Mouse (Mus musculus) kidney, embryonic 15.5 days (tissue): Measurements from ENCODE around the gene Gm49395. TPM values are rescaled to one million over a fixed set of nuclear protein-coding genes. Genes with fewer than 3 reads are reported as not detected.

ENCODE experiments used
- ATAC-seq: fragments of 200-750 bp; cut with Nextera tagmentation; replicated peaks from 2 replicates; pipeline ENCODE4 v1.8.0; 2017; ENCODE audit warnings: moderate TSS enrichment; ENCODE audit not compliant: low FRiP score
- H3K27ac ChIP-seq: fragments of 300-500 bp; sonication (generic); 2 replicates; pipeline ENCODE4 v1.5.1; 2015; ENCODE audit warnings: mild to moderate bottlenecking, inconsistent platforms
- H3K27me3 ChIP-seq: fragments of 300-500 bp; sonication (generic); 2 replicates; pipeline ENCODE4 v1.6.1; 2015; ENCODE audit warnings: inconsistent platforms
- H3K36me3 ChIP-seq: fragments of 300-500 bp; sonication (generic); 2 replicates; pipeline ENCODE4 v1.6.1; 2015; ENCODE audit warnings: inconsistent platforms
- H3K4me1 ChIP-seq: fragments of 300-500 bp; sonication (generic); 2 replicates; pipeline ENCODE4 v1.6.1; 2015; ENCODE audit warnings: inconsistent platforms
- H3K4me2 ChIP-seq: fragments of 300-500 bp; sonication (generic); 2 replicates; pipeline ENCODE4 v1.6.1; 2015; ENCODE audit warnings: moderate library complexity, mild to moderate bottlenecking, inconsistent platforms
- H3K4me3 ChIP-seq: fragments of 300-500 bp; sonication (generic); replicated peaks from 2 replicates; pipeline ENCODE4 v1.5.1; 2015; ENCODE audit warnings: mild to moderate bottlenecking, inconsistent platforms
- H3K9ac ChIP-seq: fragments of 300-500 bp; sonication (generic); 2 replicates; pipeline ENCODE4 v1.6.1; 2015; ENCODE audit warnings: mild to moderate bottlenecking, inconsistent platforms
- H3K9me3 ChIP-seq: fragments of 300-500 bp; sonication (generic); replicated peaks from 2 replicates; pipeline ENCODE4 v1.6.1; 2016; ENCODE audit warnings: inconsistent platforms
- WGBS: fragments of 180-500 bp; shearing (Covaris S2); methylation state at CpG from one replicate; pipeline ENCODE4 v1.1.7; 2015; ENCODE audit warnings: mixed read lengths; 5-methylcytosine and 5-hydroxymethylcytosine counted together
- polyA plus RNA-seq: library from polyadenylated mRNA; unstranded; fragments of >200 nt; fragmentation: Nextera tagmentation; extraction: Ambion mirVana; gene quantifications from 2 replicates; pipeline ENCODE4 v1.2.1, GENCODE M21; 2015

Gm49395 gene
- polyA plus RNA-seq, 1 experiment from 2014 or later, result 9.2 TPM

- no peaks in the 10 kb centered on the region for H3K9me3 ChIP-seq
- H3K4me1 ChIP-seq, result peaks cover 8% of the 10 kb centered on the region
- no peak overlapping the region for H3K4me3 ChIP-seq
- no peak overlapping the region for H3K9ac ChIP-seq
- H3K36me3 ChIP-seq, result peaks cover 7% of the 10 kb centered on the region
- peak; percentile 82 for ATAC-seq
- no peaks in the 10 kb centered on the region for H3K27me3 ChIP-seq
- 33% methylated on average over 7 of the region's 7 CpGs for WGBS
- peak overlapping the region; percentile 30; the same call in 1 of the 2 replicates for H3K4me2 ChIP-seq
- H3K27ac ChIP-seq, result no peak overlapping the region
These were observed 98.2 kb downstream of the Gm49395 start for GRCm38 (mm10) chr13:115003444-115004053.

GRCm38 (mm10) chr13:115002837-115003236 lies 98.9 kb downstream of the Gm49395 start:
- H3K4me1 ChIP-seq, result peaks cover 8% of the 10 kb centered on the region
- peaks cover 7% of the 10 kb centered on the region for H3K36me3 ChIP-seq
- H3K27ac ChIP-seq, result no peak overlapping the region
- no peak overlapping the region for H3K4me2 ChIP-seq
- no peak overlapping the region for H3K4me3 ChIP-seq
- WGBS, result 77% methylated on average over 3 of the region's 3 CpGs
- H3K9me3 ChIP-seq, result no peaks in the 10 kb centered on the region
- no peak overlapping the region for H3K9ac ChIP-seq
- no peak for ATAC-seq
- no peaks in the 10 kb centered on the region for H3K27me3 ChIP-seq

GRCm38 (mm10) chr13:115002155-115002554 lies 99.6 kb downstream of the Gm49395 start:
- no peak overlapping the region for H3K27ac ChIP-seq
- ATAC-seq, result no peak
- H3K4me3 ChIP-seq, result no peak overlapping the region
- no peak overlapping the region for H3K4me2 ChIP-seq
- H3K4me1 ChIP-seq, result peaks cover 8% of the 10 kb centered on the region
- H3K9ac ChIP-seq, result no peak overlapping the region
- no peaks in the 10 kb centered on the region for H3K9me3 ChIP-seq
- no peaks in the 10 kb centered on the region for H3K27me3 ChIP-seq
- 84% methylated on average over 5 of the region's 5 CpGs for WGBS
- peaks cover 7% of the 10 kb centered on the region for H3K36me3 ChIP-seq

GRCm38 (mm10) chr13:114999582-114999981 lies 102.1 kb downstream of the Gm49395 start:
- no peaks in the 10 kb centered on the region for H3K27me3 ChIP-seq
- H3K4me3 ChIP-seq, result no peak overlapping the region
- peaks cover 7% of the 10 kb centered on the region for H3K36me3 ChIP-seq
- no peak overlapping the region for H3K27ac ChIP-seq
- ATAC-seq, result no peak
- no peak overlapping the region for H3K9ac ChIP-seq
- H3K4me1 ChIP-seq, result peaks cover 5% of the 10 kb centered on the region
- no peak overlapping the region for H3K4me2 ChIP-seq
- H3K9me3 ChIP-seq, result no peaks in the 10 kb centered on the region
- 93% methylated on average over 4 of the region's 4 CpGs for WGBS

- H3K4me1 ChIP-seq, result no peaks in the 10 kb centered on the region
- no peaks in the 10 kb centered on the region for H3K27me3 ChIP-seq
- H3K36me3 ChIP-seq, result peaks cover 12% of the 10 kb centered on the region
- no peak overlapping the region for H3K4me3 ChIP-seq
- 91% methylated on average over 10 of the region's 10 CpGs for WGBS
- no peak for ATAC-seq
- no peaks in the 10 kb centered on the region for H3K9me3 ChIP-seq
- H3K4me2 ChIP-seq, result no peak overlapping the region
- H3K9ac ChIP-seq, result no peak overlapping the region
- no peak overlapping the region for H3K27ac ChIP-seq
These were observed 103.6 kb downstream of the Gm49395 start for GRCm38 (mm10) chr13:114998100-114998499.

GRCm38 (mm10) chr13:114992260-114993014 lies 109.3 kb downstream of the Gm49395 start:
- 49% methylated on average over 14 of the region's 14 CpGs for WGBS
- Histone ChIP-seq H3K4me1 (peaks cover 3% of the 10 kb centered on the region; the same call in 1 of the 2 replicates), H3K9ac (no peak overlapping the region), H3K9me3 (no peaks in the 10 kb centered on the region), H3K4me3 (no peak overlapping the region), H3K27me3 (no peaks in the 10 kb centered on the region), H3K36me3 (peaks cover 12% of the 10 kb centered on the region), H3K27ac (no peak overlapping the region), H3K4me2 (no peak overlapping the region)
- ATAC-seq, result no peak

- Histone ChIP-seq H3K4me3 (no peak overlapping the region), H3K4me2 (no peak overlapping the region), H3K9me3 (no peaks in the 10 kb centered on the region), H3K36me3 (0 out of 2 replicates have a peak, but pooled peaks cover 7% of the 10 kb centered on the region), H3K27me3 (no peaks in the 10 kb centered on the region), H3K27ac (0 out of 2 replicates have a peak overlapping the region, but pooled peaks have one; percentile 3), H3K9ac (no peak overlapping the region), H3K4me1 (peaks cover 5% of the 10 kb centered on the region; the same call in 1 of the 2 replicates)
- WGBS, result 49% methylated on average over 6 of the region's 6 CpGs
- no peak for ATAC-seq
These were observed 114.1 kb downstream of the Gm49395 start for GRCm38 (mm10) chr13:114987668-114988067.

GRCm38 (mm10) chr13:114987161-114987560 lies 114.6 kb downstream of the Gm49395 start:
- Histone ChIP-seq H3K9me3 (no peaks in the 10 kb centered on the region), H3K4me1 (peaks cover 5% of the 10 kb centered on the region; the same call in 1 of the 2 replicates), H3K36me3 (0 out of 2 replicates have a peak, but pooled peaks cover 7% of the 10 kb centered on the region), H3K4me3 (no peak overlapping the region), H3K9ac (no peak overlapping the region), H3K4me2 (no peak overlapping the region), H3K27ac (0 out of 2 replicates have a peak overlapping the region, but pooled peaks have one; percentile 3), H3K27me3 (no peaks in the 10 kb centered on the region)
- peak; percentile 54 for ATAC-seq
- 28% methylated on average over 2 of the region's 2 CpGs for WGBS

Other genes with a start within 250 kb of the Gm49395 start
- gene Itga2, start 169.8 kb downstream of the Gm49395 start, polyA plus RNA-seq, result 2.8 and 3.1 TPM in 2 replicates
- 5.7 and 6.5 TPM in 2 replicates for gene Pelo, start 11.7 kb downstream of the Gm49395 start, polyA plus RNA-seq
- gene Itga1, start within 50 bp of the Gm49395 start, polyA plus RNA-seq, result 23.0 and 26.8 TPM in 2 replicates